Mouse (Mus musculus) heart, postnatal 0 days (tissue): ENCODE measurements around the gene Gm1043. TPM values are rescaled to one million over a fixed set of nuclear protein-coding genes. Genes with fewer than 3 reads are reported as not detected.
A peak's percentile ranks its signal among the peaks of the same experiment; 100 is the strongest.

ENCODE experiments used
- ATAC-seq: fragments of 200-750 bp; cut with Nextera tagmentation; 2 replicates; pipeline ENCODE4 v1.8.0; 2017; ENCODE audit warnings: low read depth, moderate number of reproducible peaks, moderate library complexity; ENCODE audit not compliant: insufficient read depth
- DNase-seq: peaks from one replicate; pipeline ENCODE4 v3.0.0-alpha.2; 2016; ENCODE audit warnings: low spot score
- H3K27ac ChIP-seq: fragments of 300-500 bp; sonication (generic); 2 replicates; pipeline ENCODE4 v1.5.1; 2014; ENCODE audit warnings: low read depth, mild to moderate bottlenecking
- H3K27me3 ChIP-seq: fragments of 300-500 bp; sonication (generic); 2 replicates; pipeline ENCODE4 v1.6.1; 2014; ENCODE audit warnings: low read length, mixed read lengths; ENCODE audit not compliant: control insufficient read depth, insufficient read depth
- H3K36me3 ChIP-seq: fragments of 300-500 bp; sonication (generic); replicated peaks from 2 replicates; pipeline ENCODE4 v1.6.1; 2014; ENCODE audit warnings: low read length, mixed read lengths; ENCODE audit not compliant: control insufficient read depth, insufficient read depth
- H3K4me1 ChIP-seq: fragments of 300-500 bp; sonication (generic); 2 replicates; pipeline ENCODE4 v1.6.1; 2014; ENCODE audit warnings: antibody characterized with exemption; ENCODE audit not compliant: control insufficient read depth, insufficient read depth
- H3K4me2 ChIP-seq: fragments of 300-500 bp; sonication (generic); 2 replicates; pipeline ENCODE4 v1.6.1; 2014; ENCODE audit warnings: low read depth, mild to moderate bottlenecking, low read length, moderate library complexity
- H3K4me3 ChIP-seq: fragments of 300-500 bp; sonication (generic); 2 replicates; pipeline ENCODE4 v1.5.1; 2014; ENCODE audit warnings: low read depth, low read length
- H3K9ac ChIP-seq: fragments of 300-500 bp; sonication (generic); replicated peaks from 2 replicates; pipeline ENCODE4 v1.6.1; 2014; ENCODE audit warnings: low read depth, low read length, mixed read lengths
- H3K9me3 ChIP-seq: fragments of 300-500 bp; sonication (generic); replicated peaks from 2 replicates; pipeline ENCODE4 v1.6.1; 2016; ENCODE audit warnings: low read length; ENCODE audit not compliant: control insufficient read depth
- CTCF ChIP-seq: IDR thresholded peaks from 2 replicates; pipeline ENCODE4 v1.5.1; 2016; ENCODE audit warnings: antibody characterized with exemption, control low read depth, low read depth
- EP300 ChIP-seq: IDR thresholded peaks from 2 replicates; pipeline ENCODE4 v1.6.1; 2016; ENCODE audit warnings: antibody characterized with exemption, low read depth
- WGBS: fragments of 180-500 bp; shearing (Covaris S2); extraction: QIAGEN DNeasy Blood & Tissue Kit; methylation state at CpG from one replicate; pipeline ENCODE4 v1.1.7; 2014; 5-methylcytosine and 5-hydroxymethylcytosine counted together
- polyA plus RNA-seq: library from polyadenylated mRNA; unstranded; fragments of >200 nt; fragmentation: Nextera tagmentation; extraction: Ambion mirVana; gene quantifications from 2 replicates; pipeline ENCODE4 v1.2.1, GENCODE M21; 2015
- total RNA-seq: library from RNA; depleted of rRNA; stranded (reverse); fragments of >200 nt; gene quantifications from 2 replicates; pipeline ENCODE4 v1.2.3, GENCODE M21; 2014; ENCODE audit warnings: low replicate concordance

Gm1043 gene
- total and polyA plus RNA-seq, 2 experiments from 2014 or later: not detected

DNA sequence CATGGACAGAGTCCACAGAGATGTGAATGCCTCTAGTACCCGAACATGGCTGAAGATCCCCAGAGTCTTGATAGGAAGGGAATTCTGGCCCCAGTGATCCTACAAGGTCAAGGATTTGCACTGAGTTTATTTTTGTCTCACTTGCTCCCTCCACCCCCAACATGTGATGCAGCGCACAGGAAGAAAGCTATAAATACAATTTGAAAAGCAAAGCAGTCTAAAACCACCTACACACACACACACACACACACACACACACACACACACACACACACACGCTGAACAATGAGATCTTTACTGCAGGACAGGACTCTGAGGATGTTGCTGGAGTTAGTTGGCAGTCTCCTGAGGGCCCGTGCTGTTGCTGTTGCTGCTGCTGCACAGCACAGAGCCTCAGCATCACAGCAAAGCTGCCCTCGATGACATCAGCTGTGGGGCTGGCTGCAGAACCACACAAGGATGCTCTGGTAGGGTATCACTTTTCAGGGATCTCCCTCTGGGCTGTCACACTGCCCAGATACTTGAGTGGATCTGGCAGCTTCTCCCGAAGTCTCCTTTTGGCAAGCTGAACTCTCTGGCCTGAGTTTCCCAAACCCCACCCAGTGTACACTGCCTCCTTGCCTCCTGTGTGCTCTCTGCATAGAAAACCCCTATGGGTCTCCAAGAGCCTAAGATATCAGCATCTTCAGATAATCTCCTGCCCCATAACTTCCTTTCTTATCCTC, 142.9 kb downstream of the Gm1043 start:
- Histone ChIP-seq H3K4me3 (no peak overlapping the region), H3K4me2 (no peak overlapping the region), H3K36me3 (no peaks in the 10 kb centered on the region), H3K9me3 (no peaks in the 10 kb centered on the region), H3K9ac (no peak overlapping the region), H3K27me3 (no peaks in the 10 kb centered on the region), H3K27ac (no peak overlapping the region), H3K4me1 (no peaks in the 10 kb centered on the region)
- TF ChIP-seq CTCF (no peak), EP300 (no peak)
- DNase-seq (no peak), ATAC-seq (no peak)
- WGBS: 17% methylated on average over 6 of the region's 6 CpGs

GRCm38 (mm10) chr5:37228894-37229293, 143.7 kb downstream of the Gm1043 start:
- TF ChIP-seq EP300: no peak
- no peak for TF ChIP-seq CTCF
- H3K36me3 ChIP-seq: no peaks in the 10 kb centered on the region
- no peaks in the 10 kb centered on the region for H3K4me1 ChIP-seq
- WGBS: 66% methylated on average over 7 of the region's 7 CpGs
- no peak overlapping the region for H3K4me2 ChIP-seq
- H3K9ac ChIP-seq: no peak overlapping the region
- H3K4me3 ChIP-seq: no peak overlapping the region
- DNase-seq: no peak
- no peaks in the 10 kb centered on the region for H3K9me3 ChIP-seq
- no peaks in the 10 kb centered on the region for H3K27me3 ChIP-seq
- no peak overlapping the region for H3K27ac ChIP-seq
- no peak for ATAC-seq

GRCm38 (mm10) chr5:37233010-37233557, 147.9 kb downstream of the Gm1043 start:
- H3K4me2 ChIP-seq: no peak overlapping the region
- no peak overlapping the region for H3K9ac ChIP-seq
- DNase-seq: no peak
- TF ChIP-seq CTCF: no peak
- no peak for TF ChIP-seq EP300
- no peak overlapping the region for H3K4me3 ChIP-seq
- no peak for ATAC-seq
- no peaks in the 10 kb centered on the region for H3K9me3 ChIP-seq
- H3K27me3 ChIP-seq: no peaks in the 10 kb centered on the region
- 21% methylated on average over 9 of the region's 9 CpGs for WGBS
- H3K27ac ChIP-seq: no peak overlapping the region
- H3K36me3 ChIP-seq: no peaks in the 10 kb centered on the region
- H3K4me1 ChIP-seq: no peaks in the 10 kb centered on the region

DNA sequence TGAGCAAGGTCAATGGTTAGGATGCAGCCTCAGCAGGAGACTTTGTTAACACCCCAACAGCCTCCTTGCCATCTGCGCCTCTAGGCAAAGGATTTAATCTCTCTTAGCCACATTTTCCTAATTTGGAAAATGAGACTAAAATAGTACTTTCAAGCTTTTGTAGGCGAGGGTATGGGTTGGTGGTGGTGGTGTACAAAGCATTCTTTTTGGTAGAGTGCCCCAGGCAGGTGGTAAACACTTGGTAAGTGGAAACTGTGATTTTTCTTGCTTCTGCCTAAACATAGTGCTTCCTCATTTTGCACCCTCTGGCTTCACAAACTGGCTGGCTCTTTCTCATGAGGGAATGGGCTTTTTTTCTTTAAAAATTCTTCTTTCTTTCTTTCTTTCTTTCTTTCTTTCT, 153.5 kb downstream of the Gm1043 start:
- DNase-seq (no peak), ATAC-seq (no peak)
- TF ChIP-seq CTCF (no peak), EP300 (no peak)
- Histone ChIP-seq H3K4me1 (0 out of 2 replicates have a peak, but pooled peaks cover 8% of the 10 kb centered on the region), H3K36me3 (no peaks in the 10 kb centered on the region), H3K27me3 (peaks cover 45% of the 10 kb centered on the region), H3K9ac (no peak overlapping the region), H3K9me3 (no peaks in the 10 kb centered on the region), H3K4me3 (no peak overlapping the region), H3K27ac (no peak overlapping the region), H3K4me2 (no peak overlapping the region)
- WGBS: 23% methylated on average over 2 of the region's 2 CpGs

GRCm38 (mm10) chr5:37240550-37240949, 155.4 kb downstream of the Gm1043 start:
- H3K9me3 ChIP-seq: no peaks in the 10 kb centered on the region
- H3K27me3 ChIP-seq: peaks cover 64% of the 10 kb centered on the region
- 3% methylated on average over 5 of the region's 5 CpGs for WGBS
- TF ChIP-seq CTCF (no peak), EP300 (no peak)
- no peak overlapping the region for H3K4me3 ChIP-seq
- H3K9ac ChIP-seq: no peak overlapping the region
- 0 out of 2 replicates have a peak, but pooled peaks cover 8% of the 10 kb centered on the region for H3K4me1 ChIP-seq
- H3K27ac ChIP-seq: no peak overlapping the region
- H3K4me2 ChIP-seq: no peak overlapping the region
- DNase-seq (peak; percentile 41), ATAC-seq (no peak)
- no peaks in the 10 kb centered on the region for H3K36me3 ChIP-seq
